Mouse (Mus musculus) ES-Bruce4 (cell line): Measurements from ENCODE around the gene Nelfa.

Experiments used
- CTCF ChIP-seq: IDR thresholded peaks from one replicate; pipeline ENCODE4 v1.8.1; 2011; ENCODE audit warnings: low read depth, low read length
- EP300 ChIP-seq: IDR thresholded peaks from 2 replicates; pipeline ENCODE4 v1.6.1; 2011; ENCODE audit warnings: low read depth, low read length; ENCODE audit not compliant: insufficient read depth

DNA sequence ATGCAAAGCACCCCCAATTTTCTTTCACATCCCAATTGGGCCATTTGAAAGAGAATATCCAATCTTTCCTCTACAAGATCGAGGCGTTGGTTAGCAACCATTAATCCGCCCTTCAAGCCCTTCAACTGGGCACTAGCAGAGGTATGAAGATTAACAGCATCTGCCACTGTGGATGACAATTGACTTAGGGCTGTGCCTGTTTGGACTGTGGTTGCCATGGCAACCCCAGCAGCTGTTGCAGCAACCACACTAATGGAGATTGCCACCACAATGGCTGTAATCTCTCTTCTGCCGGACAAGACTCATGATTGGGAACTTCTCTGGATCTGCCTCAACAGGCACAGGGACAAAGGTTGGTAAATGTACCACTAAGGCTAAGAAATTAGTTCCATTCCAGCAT lies 12.1 kb upstream of the Nelfa start:
- TF ChIP-seq CTCF (no peak), EP300 (no peak)
